Mouse (Mus musculus): Measurements from ENCODE around the gene Krtap20-2.
A peak's percentile ranks its signal among the peaks of the same experiment; 100 is the strongest.
"Not testable (repeated sequence)": the region's sequence is repeated elsewhere in the genome, so short reads cannot be mapped to it uniquely, and the experiment has no call there.

Gene Krtap20-2

DNA sequence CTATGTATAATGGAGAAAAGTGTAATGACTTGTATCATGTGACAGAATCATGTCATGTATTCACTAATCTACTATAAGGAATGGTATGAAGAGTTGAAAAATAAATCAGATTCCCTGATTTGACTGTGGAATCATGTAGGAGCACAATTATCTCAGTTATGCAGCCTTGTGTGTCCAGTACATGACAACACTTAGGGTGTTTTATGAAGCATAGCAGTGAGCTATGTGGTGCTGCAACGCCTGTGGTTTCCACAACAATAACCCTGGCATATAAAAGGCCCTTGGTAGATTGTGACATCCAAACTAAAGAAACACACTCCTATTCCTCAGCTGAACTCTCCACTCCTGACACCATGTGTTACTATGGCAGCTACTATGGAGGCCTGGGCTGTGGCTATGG is at the start of gene Krtap20-2:
Krtap20-2 (plus strand) TSS at position 301 of the 400 bp plus-strand sequence.
- no peak for DNase-seq

- DNase-seq, result no peak
Measured at GRCm38 (mm10) chr16:89157652-89158051, 48.0 kb upstream of the Krtap20-2 start, which contains the start of gene Gm9789. Gene Gm9789, plus strand, starts transcription at chr16:89157952.

GRCm38 (mm10) chr16:89169190-89169589 is 36.5 kb upstream of the Krtap20-2 start, which contains the start of gene Gm7735:
Gene Gm7735, plus strand, starts transcription at chr16:89169490.
- not testable (repeated sequence) for DNase-seq

DNA sequence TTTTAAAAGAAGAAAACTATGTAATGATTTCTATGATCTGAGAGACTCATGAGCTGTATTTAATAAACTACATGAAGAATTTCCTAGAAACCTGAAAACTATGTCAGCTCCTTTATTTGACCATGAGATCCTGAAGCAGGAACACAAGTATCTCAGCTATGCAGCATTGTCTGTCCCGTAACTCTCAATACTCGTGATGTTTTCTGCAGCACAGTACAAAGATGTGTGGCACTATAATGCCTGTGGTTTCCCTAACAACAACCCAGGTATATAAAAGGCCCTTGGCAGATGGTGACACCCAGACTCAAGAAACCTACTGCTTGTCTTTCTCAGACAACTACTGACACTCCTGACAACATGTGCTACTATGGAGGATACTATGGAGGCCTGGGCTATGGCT is 31.2 kb upstream of the Krtap20-2 start, which contains the start of gene 1110057P08Rik:
1110057P08Rik (plus strand) TSS at position 301 of the 400 bp plus-strand sequence.
- DNase-seq, result no peak

DNA sequence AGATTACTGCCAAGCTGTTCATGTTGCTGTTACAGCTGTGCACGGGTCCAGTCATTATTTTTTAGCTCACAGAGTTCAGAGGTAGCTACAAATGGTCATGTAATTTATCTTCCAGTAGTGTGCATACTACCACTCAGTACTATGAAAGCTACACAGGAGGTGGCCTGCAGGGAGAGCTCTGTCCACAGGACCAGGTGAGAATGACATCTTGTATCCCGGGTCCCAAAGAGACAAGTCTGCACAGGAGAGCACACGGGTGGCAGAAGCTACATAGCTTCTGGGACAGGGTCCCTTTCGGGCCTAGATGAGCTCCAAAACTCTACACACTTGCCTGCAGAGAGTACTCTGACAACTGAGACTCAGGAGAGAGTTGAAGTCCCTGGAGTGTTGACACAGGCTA is 17.0 kb upstream of the Krtap20-2 start:
- DNase-seq, result peak; percentile 44

Measured in heart, adult 11 months (tissue).